Mouse (Mus musculus) lung, postnatal 0 days (tissue): ENCODE data around the gene Odaph.

Experiments used
- CTCF ChIP-seq: IDR thresholded peaks from 2 replicates; pipeline ENCODE4 v1.5.1; 2016; ENCODE audit warnings: antibody characterized with exemption, mild to moderate bottlenecking
- EP300 ChIP-seq: IDR thresholded peaks from 2 replicates; pipeline ENCODE4 v1.6.1; 2016; ENCODE audit warnings: antibody characterized with exemption, mild to moderate bottlenecking, control low read depth

GRCm38 (mm10) chr5:91972046-91972445, 15.2 kb upstream of the Odaph start:
- TF ChIP-seq EP300 (no peak), CTCF (no peak)
